Mouse (Mus musculus): Measurements from ENCODE around the gene Ptprr.

Gene Ptprr

GRCm38 (mm10) chr10:116017845-116018479 lies at the start of gene Ptprr:
Gene Ptprr, plus strand, starts transcription at chr10:116018213.
- DNase-seq (ENCODE audit: low read depth in 1 of 2, low spot score in 2 of 2) = no peak

DNA sequence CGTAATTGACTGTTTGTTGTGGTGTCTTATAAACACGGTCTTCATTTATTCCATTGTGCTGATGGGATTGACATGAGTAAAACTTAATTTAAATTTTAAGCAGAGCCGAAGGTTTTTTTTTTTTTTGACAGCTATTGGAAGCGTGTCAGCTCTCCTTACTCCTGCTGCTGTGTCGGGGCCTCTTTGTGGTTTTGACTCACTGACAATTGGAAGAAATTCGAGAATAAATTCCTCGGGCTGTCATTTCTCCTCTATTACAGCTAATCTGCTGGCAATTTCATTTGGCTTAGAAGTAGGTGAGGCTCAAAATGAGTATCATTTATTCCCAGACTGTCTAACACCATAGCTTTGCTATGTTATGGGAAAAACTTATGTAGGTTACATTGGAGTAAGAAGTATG lies 41.7 kb upstream of the Ptprr start:
- no peak for DNase-seq (ENCODE audit: low read depth in 1 of 2, low spot score in 2 of 2)

- no peak for DNase-seq (ENCODE audit: low read depth in 1 of 2, low spot score in 2 of 2)
These were observed 39.0 kb upstream of the Ptprr start for GRCm38 (mm10) chr10:115978992-115979391.

- no peak for DNase-seq (ENCODE audit: low read depth in 1 of 2, low spot score in 2 of 2)
These were observed 38.0 kb upstream of the Ptprr start for GRCm38 (mm10) chr10:115980018-115980417.

DNA sequence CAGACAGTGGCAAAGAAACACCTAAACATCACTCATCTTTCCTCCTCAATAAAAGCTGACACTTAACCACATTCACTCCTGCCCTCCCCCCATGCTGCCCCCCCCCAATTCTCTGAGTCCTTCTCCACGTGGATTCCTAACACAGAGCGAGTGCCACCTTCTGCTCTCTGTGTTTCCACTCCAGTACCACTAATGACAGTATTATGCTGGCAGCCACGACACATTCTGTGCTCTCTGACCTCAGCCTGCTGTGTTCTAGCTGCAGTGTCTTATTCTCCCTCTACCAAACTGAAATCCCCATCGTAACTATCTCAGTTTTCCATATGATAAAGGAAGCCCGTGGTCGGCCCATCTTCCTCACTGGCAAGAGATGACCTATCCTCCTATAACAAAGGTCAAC lies 33.7 kb upstream of the Ptprr start:
- no peak for DNase-seq (ENCODE audit: low read depth in 1 of 2, low spot score in 2 of 2)

DNA sequence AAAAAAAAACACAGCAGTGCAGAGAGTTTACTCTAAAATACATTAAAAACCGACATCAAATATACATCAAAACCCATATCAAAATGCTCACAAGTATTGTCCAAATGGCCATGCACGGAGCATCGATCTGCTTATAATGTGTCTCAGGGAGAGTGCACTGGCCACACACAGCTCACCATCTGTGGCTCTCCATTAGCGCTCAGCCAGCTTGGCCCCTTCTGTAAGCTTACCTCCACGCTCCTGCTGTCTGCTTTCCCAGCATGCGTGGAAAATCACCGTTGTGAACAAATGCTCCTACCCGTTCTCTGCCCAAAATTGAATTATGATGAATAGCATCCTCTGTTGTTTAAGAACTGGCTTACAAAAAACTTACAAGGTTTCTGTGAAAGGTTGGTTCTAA lies 16.2 kb upstream of the Ptprr start:
- no peak for DNase-seq (ENCODE audit: low read depth in 1 of 2, low spot score in 2 of 2)

GRCm38 (mm10) chr10:116006675-116007074 lies 11.3 kb upstream of the Ptprr start:
- DNase-seq (ENCODE audit: low read depth in 1 of 2, low spot score in 2 of 2) = no peak

DNA sequence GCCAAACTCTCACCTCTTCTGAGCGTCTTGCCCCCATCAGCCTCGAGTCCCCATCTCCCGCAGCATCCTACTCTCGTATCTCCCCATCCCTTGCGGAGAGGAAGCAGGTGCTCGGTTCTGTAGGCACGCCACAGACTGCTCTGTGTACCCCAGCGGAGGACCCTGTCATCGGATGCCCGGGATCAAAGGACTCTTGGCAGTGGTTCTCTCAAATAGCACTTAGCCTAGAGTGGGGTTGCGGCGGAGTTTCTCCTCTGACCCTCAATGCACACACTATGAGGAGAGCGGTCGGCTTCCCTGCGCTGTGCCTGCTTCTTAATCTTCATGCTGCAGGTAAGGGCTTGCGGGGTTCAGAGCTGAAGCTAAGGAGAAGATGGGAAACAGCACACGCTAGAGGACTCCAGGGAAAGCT lies 473 bp downstream of the Ptprr start:
- DNase-seq (ENCODE audit: low read depth in 1 of 2, low spot score in 2 of 2) = no peak

- DNase-seq (ENCODE audit: low read depth in 1 of 2, low spot score in 2 of 2) = no peak
These were observed 1.3 kb downstream of the Ptprr start for GRCm38 (mm10) chr10:116019086-116019860.

DNA sequence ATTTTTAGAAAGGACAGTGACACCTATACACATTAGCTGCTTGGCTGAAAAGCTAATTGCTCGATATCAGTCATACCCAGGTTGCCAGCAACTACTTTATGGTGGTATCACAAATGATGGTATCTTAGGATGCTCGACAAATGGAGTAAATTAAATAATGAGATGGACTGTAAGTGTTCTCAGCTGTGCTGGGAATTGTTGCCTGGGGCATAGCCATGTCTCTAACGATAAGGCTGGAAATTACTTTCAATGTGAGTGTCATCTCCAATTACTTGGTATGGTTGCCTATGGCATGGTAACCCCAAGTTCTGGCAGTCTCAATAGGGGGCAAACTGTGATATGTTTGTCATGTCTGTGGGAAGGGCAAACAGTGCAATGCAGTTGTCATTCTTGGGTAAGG lies 3.1 kb downstream of the Ptprr start:
- DNase-seq (ENCODE audit: low read depth in 1 of 2, low spot score in 2 of 2) = no peak

DNA sequence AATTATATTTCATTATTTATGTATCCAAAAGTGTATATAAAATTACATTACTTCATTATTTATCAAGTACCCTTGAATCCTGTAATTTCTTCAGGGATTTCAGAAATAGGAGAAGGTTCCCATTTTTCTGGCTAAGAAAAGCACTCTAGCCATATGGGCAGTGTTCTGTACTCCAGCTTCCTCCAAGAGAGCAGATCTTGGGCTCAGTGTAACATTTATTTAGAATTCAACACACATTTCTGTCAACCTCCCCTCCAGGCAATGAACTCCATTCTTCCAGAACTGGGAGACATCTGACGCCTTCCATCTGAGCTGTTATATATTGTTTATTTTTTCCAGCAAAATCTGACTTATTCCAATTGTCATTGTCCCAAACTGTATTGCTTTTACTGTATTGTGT lies 20.1 kb downstream of the Ptprr start:
- no peak for DNase-seq (ENCODE audit: low read depth in 1 of 2, low spot score in 2 of 2)

DNA sequence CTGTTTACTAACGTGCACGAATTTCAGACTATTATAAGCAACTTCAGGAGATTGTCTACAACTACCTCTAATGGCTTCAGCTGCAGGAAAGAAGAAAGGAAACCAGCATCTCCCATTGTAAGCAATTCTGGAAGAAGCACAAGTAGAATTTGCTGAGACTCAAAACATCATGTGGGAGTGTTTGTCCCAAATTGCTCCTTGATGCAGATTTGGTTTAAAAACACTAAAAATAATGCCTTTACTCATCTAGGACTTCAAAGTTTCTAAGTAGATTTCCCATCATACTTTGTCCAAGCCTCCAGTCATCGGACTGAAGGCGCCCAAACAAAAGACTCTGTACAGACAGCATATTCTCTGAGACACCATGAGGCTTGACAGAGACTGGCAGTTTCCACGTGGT lies 57.9 kb downstream of the Ptprr start:
- no peak for DNase-seq (ENCODE audit: low read depth in 1 of 2, low spot score in 2 of 2)

- DNase-seq (ENCODE audit: low read depth in 1 of 2, low spot score in 2 of 2) = no peak
These were observed 60.6 kb downstream of the Ptprr start for GRCm38 (mm10) chr10:116078636-116079035.

GRCm38 (mm10) chr10:116079396-116079795 lies 61.4 kb downstream of the Ptprr start:
- no peak for DNase-seq (ENCODE audit: low read depth in 1 of 2, low spot score in 2 of 2)

- DNase-seq (ENCODE audit: low read depth in 1 of 2, low spot score in 2 of 2) = no peak
These were observed 62.8 kb downstream of the Ptprr start for GRCm38 (mm10) chr10:116080841-116081240.

DNA sequence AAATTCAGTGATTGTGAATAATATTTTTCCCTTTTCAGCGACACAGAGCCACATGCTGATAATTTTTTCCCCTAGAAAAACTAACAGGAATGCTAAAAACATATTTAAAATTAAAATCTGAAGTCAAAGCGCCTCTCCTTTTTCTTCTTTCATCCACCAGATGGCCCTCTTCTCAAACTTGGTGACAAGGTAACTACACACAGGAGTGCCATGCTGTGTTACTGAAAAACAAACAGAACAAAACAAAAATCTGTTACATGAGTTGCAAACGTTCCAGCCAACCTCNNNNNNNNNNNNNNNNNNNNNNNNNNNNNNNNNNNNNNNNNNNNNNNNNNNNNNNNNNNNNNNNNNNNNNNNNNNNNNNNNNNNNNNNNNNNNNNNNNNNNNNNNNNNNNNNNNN lies 66.0 kb downstream of the Ptprr start:
- DNase-seq (ENCODE audit: low read depth in 1 of 2, low spot score in 2 of 2) = no peak

- no peak for DNase-seq (ENCODE audit: low read depth in 1 of 2, low spot score in 2 of 2)
These were observed 78.5 kb downstream of the Ptprr start for GRCm38 (mm10) chr10:116096466-116096865.

DNA sequence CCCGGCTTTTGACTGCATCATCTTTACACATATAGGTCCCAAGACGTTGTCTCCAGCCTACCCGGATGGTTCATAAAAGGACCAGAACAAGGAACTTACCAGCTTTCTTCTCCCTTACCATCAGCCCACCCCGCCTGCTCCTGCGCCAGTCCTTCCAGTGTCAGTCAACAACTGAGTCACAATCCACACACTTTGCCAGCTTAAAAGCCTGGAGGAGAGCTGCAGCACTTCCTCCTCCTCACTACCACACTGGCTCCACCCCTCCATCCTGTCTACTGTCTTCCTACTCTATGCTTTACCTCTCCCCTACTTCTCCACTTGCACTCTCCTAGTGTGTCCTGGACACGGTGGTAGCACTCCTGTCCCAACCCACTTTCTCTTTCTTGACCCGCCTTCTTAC lies 80.5 kb downstream of the Ptprr start:
- DNase-seq (ENCODE audit: low read depth in 1 of 2, low spot score in 2 of 2) = no peak

DNA sequence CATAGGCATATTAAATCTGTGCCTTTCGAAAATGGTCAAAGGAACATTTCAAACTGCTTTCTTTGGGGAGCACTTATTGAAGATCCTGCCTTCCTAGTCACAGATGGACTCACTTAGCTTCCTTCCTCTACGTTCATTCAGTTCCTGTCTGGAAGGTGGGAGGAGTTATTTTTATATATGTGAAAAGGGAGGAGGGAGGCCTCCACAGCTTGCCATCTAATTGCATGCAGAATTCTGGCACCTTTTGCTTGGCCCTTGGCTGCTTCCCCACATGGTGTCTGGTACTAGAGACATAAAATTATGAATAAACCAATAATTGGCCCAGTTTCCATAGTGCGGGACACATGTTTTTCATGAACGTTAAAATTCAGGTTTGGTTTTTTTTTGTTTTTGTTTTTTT lies 90.2 kb downstream of the Ptprr start:
- no peak for DNase-seq (ENCODE audit: low read depth in 1 of 2, low spot score in 2 of 2)

DNA sequence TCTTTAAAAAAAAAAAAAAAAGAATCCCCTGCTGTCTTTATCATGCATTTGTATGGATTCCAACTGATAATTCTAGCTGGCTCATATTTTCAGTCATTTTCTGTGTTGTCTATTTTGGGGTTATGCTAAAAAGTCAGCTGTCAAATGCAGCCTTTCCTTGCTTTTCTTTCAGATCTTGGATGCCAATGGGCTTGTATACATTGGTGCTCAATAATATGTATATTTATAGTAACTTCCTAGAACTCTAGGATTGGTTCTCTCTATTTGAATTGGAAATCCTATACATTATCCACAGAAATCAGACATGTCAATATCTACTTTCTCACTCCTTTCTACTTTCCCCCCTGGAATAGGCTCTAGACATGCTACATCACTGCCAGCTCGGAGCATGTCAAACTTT lies 90.7 kb downstream of the Ptprr start:
- DNase-seq (ENCODE audit: low read depth in 1 of 2, low spot score in 2 of 2) = no peak

DNA sequence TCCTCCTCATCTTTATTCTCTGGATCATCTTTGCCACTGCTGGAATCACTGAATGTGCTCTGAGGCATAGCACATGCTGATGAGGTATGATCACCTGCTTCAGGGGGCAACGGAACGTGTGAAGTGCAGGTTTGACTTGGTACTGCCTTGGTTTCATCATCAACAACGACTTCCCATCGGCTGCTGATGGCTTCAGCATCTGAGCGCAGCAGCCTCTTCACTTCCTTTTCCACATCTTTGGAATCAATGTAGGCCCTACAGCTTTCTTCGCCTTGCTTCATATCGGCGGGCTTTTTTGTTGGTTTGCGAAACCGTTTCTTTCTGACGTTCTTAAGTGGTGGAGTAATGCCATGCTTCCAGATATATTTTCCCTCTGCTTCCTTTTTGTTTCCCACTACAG lies 94.9 kb downstream of the Ptprr start:
- DNase-seq (ENCODE audit: low read depth in 1 of 2, low spot score in 2 of 2) = no peak

DNA sequence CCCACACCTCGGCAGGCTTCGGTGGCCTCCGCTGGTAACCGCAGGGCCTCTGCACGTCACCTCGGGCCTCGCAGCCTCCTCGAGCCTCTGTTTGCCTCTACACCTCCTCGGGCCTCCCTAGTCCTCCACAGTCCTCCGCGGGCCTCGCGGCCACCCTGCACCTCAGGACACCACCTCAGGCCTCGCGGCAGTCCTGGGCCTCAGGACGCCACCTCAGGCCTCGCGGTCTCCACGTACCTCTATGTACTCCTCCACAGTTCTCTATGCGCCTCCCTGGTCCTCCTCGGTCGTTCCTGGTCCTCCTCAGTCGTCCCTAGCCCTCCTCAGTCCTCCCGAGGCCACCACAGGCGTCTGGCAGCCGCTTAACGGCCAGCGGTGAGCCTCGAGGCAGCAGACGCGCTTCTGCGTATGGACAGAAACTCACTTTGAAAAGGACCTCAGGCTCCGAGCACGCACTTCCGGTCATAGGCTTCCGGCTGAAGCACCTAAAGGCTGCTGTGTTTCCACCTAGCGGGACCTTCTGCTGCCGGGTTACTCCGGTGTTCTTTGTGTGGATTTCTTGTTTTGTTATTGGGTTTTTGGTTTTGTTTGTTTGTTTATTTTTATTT lies 96.0 kb downstream of the Ptprr start, which contains the start of gene 4933416C03Rik:
4933416C03Rik (minus strand) TSS at position 51 of the 608 bp plus-strand sequence.
- DNase-seq (ENCODE audit: low read depth in 1 of 2, low spot score in 2 of 2) = no peak
